Mouse (Mus musculus): ENCODE measurements at regions not wholly inside any gene's neighbourhood (a gene's known extent, or its start where the extent isn't known, plus 50 kb on each side); places are given as distances from the start of the nearest gene placed in this dataset.
A peak's percentile ranks its signal among the peaks of the same experiment; 100 is the strongest.

- Histone ChIP-seq H3K27me3 (0 out of 2 replicates have a peak, but pooled peaks cover 6% of the 10 kb centered on the region), H3K4me1 (peaks cover 46% of the 10 kb centered on the region), H3K4me3 (no peak overlapping the region), H3K27ac (peak overlapping the region; percentile 83), H3K36me3 (no peaks in the 10 kb centered on the region), H3K9ac (no peak overlapping the region; the same call in 1 of the 2 replicates), H3K4me2 (replicated peaks) (no peak overlapping the region), H3K9me3 (no peaks in the 10 kb centered on the region)
- WGBS: 14% methylated on average over 15 of the region's 15 CpGs
- no peak for ATAC-seq (ENCODE audit: insufficient number of reproducible peaks, insufficient read depth, low FRiP score, low TSS enrichment)
These were observed 58.7 kb upstream of the Pmepa1 start for GRCm38 (mm10) chr2:173334856-173335595.

GRCm38 (mm10) chr2:173335859-173336258 lies 59.5 kb upstream of the Pmepa1 start:
- 0 out of 2 replicates have a peak, but pooled peaks cover 6% of the 10 kb centered on the region for H3K27me3 ChIP-seq

GRCm38 (mm10) chr2:173337666-173338065 lies 61.3 kb upstream of the Pmepa1 start:
- Histone ChIP-seq H3K27ac (no peak overlapping the region), H3K4me1 (peaks cover 64% of the 10 kb centered on the region), H3K4me3 (no peak overlapping the region), H3K9ac (no peak overlapping the region), H3K36me3 (no peaks in the 10 kb centered on the region), H3K27me3 (0 out of 2 replicates have a peak, but pooled peaks cover 6% of the 10 kb centered on the region), H3K9me3 (no peaks in the 10 kb centered on the region), H3K4me2 (replicated peaks) (no peak overlapping the region)
- ATAC-seq (ENCODE audit: insufficient number of reproducible peaks, insufficient read depth, low FRiP score, low TSS enrichment): no peak
- WGBS: 57% methylated on average over 5 of the region's 5 CpGs

More at GRCm38 (mm10) chr2:173335859-173336258, 59.5 kb upstream of the Pmepa1 start:
- Histone ChIP-seq H3K4me3 (no peak overlapping the region), H3K4me1 (peaks cover 55% of the 10 kb centered on the region), H3K36me3 (no peaks in the 10 kb centered on the region), H3K9ac (no peak overlapping the region), H3K27ac (peak overlapping the region; percentile 83), H3K4me2 (replicated peaks) (peak overlapping the region; percentile 16; the same call in 1 of the 2 replicates), H3K9me3 (no peaks in the 10 kb centered on the region)
- WGBS: 16% methylated on average over 10 of the region's 10 CpGs
- no peak for ATAC-seq (ENCODE audit: insufficient number of reproducible peaks, insufficient read depth, low FRiP score, low TSS enrichment)

- Histone ChIP-seq H3K9me3 (no peaks in the 10 kb centered on the region), H3K4me2 (replicated peaks) (no peak overlapping the region), H3K36me3 (no peaks in the 10 kb centered on the region), H3K27ac (peak overlapping the region; percentile 80; the same call in 1 of the 2 replicates), H3K9ac (no peak overlapping the region; the same call in 1 of the 2 replicates), H3K4me1 (peaks cover 74% of the 10 kb centered on the region), H3K4me3 (no peak overlapping the region), H3K27me3 (0 out of 2 replicates have a peak, but pooled peaks cover 6% of the 10 kb centered on the region)
- ATAC-seq (ENCODE audit: insufficient number of reproducible peaks, insufficient read depth, low FRiP score, low TSS enrichment): no peak
- 35% methylated on average over 5 of the region's 5 CpGs for WGBS
These were observed 62.3 kb upstream of the Pmepa1 start for GRCm38 (mm10) chr2:173338671-173339070.

- peak overlapping the region; percentile 80 for H3K27ac ChIP-seq
- peaks cover 74% of the 10 kb centered on the region for H3K4me1 ChIP-seq
- 0 out of 2 replicates have a peak, but pooled peaks cover 5% of the 10 kb centered on the region for H3K27me3 ChIP-seq
- H3K9me3 ChIP-seq: no peaks in the 10 kb centered on the region; the same call in 1 of the 2 replicates
- ATAC-seq (ENCODE audit: insufficient number of reproducible peaks, insufficient read depth, low FRiP score, low TSS enrichment): no peak
- no peak overlapping the region for H3K4me3 ChIP-seq
- 60% methylated on average over 3 of the region's 3 CpGs for WGBS
- H3K4me2 ChIP-seq (replicated peaks): no peak overlapping the region
- no peak overlapping the region for H3K9ac ChIP-seq
- H3K36me3 ChIP-seq: no peaks in the 10 kb centered on the region
These were observed 62.9 kb upstream of the Pmepa1 start for GRCm38 (mm10) chr2:173339211-173339610.

- 0 out of 2 replicates have a peak, but pooled peaks cover 4% of the 10 kb centered on the region for H3K27me3 ChIP-seq
- peak overlapping the region; percentile 41 for H3K4me2 ChIP-seq (replicated peaks)
- peaks cover 65% of the 10 kb centered on the region for H3K4me1 ChIP-seq
- H3K27ac ChIP-seq: peak overlapping the region; percentile 80
- no peaks in the 10 kb centered on the region; the same call in 1 of the 2 replicates for H3K9me3 ChIP-seq
- no peaks in the 10 kb centered on the region for H3K36me3 ChIP-seq
- 0 out of 2 replicates have a peak overlapping the region, but pooled peaks have one; percentile 6 for H3K4me3 ChIP-seq
- H3K9ac ChIP-seq: peak overlapping the region; percentile 34
- ATAC-seq (ENCODE audit: insufficient number of reproducible peaks, insufficient read depth, low FRiP score, low TSS enrichment): peak; percentile 43; the same call in 1 of the 2 replicates
- 2% methylated on average over 26 of the region's 26 CpGs for WGBS
These were observed 63.8 kb upstream of the Pmepa1 start for GRCm38 (mm10) chr2:173340044-173340601.

- Histone ChIP-seq H3K4me2 (replicated peaks) (no peak overlapping the region), H3K36me3 (no peaks in the 10 kb centered on the region), H3K9ac (no peak overlapping the region), H3K27me3 (0 out of 2 replicates have a peak, but pooled peaks cover 4% of the 10 kb centered on the region), H3K9me3 (no peaks in the 10 kb centered on the region; the same call in 1 of the 2 replicates), H3K27ac (no peak overlapping the region), H3K4me1 (peaks cover 48% of the 10 kb centered on the region), H3K4me3 (no peak overlapping the region)
- 52% methylated on average over 16 of the region's 16 CpGs for WGBS
- no peak for ATAC-seq (ENCODE audit: insufficient number of reproducible peaks, insufficient read depth, low FRiP score, low TSS enrichment)
These were observed 66.4 kb upstream of the Pmepa1 start for GRCm38 (mm10) chr2:173342605-173343260.

- H3K4me3 ChIP-seq: no peak overlapping the region
- H3K36me3 ChIP-seq: no peaks in the 10 kb centered on the region
- no peak overlapping the region for H3K9ac ChIP-seq
- H3K9me3 ChIP-seq: no peaks in the 10 kb centered on the region; the same call in 1 of the 2 replicates
- WGBS: 74% methylated on average over 2 of the region's 2 CpGs
- peaks cover 44% of the 10 kb centered on the region for H3K4me1 ChIP-seq
- H3K27me3 ChIP-seq: 0 out of 2 replicates have a peak, but pooled peaks cover 4% of the 10 kb centered on the region
- H3K4me2 ChIP-seq (replicated peaks): no peak overlapping the region
- H3K27ac ChIP-seq: no peak overlapping the region
- ATAC-seq (ENCODE audit: insufficient number of reproducible peaks, insufficient read depth, low FRiP score, low TSS enrichment): no peak
These were observed 67.3 kb upstream of the Pmepa1 start for GRCm38 (mm10) chr2:173343665-173344064.

GRCm38 (mm10) chr2:173344221-173344620 lies 67.9 kb upstream of the Pmepa1 start:
- no peak for ATAC-seq (ENCODE audit: insufficient number of reproducible peaks, insufficient read depth, low FRiP score, low TSS enrichment)
- no peak overlapping the region for H3K27ac ChIP-seq
- no peak overlapping the region for H3K9ac ChIP-seq
- H3K4me3 ChIP-seq: no peak overlapping the region
- WGBS: 92% methylated on average over 5 of the region's 5 CpGs
- 0 out of 2 replicates have a peak, but pooled peaks cover 4% of the 10 kb centered on the region for H3K27me3 ChIP-seq
- peaks cover 39% of the 10 kb centered on the region for H3K4me1 ChIP-seq
- H3K4me2 ChIP-seq (replicated peaks): no peak overlapping the region
- no peaks in the 10 kb centered on the region; the same call in 1 of the 2 replicates for H3K9me3 ChIP-seq
- no peaks in the 10 kb centered on the region for H3K36me3 ChIP-seq

GRCm38 (mm10) chr2:173347341-173347740 lies 71.0 kb upstream of the Pmepa1 start:
- no peaks in the 10 kb centered on the region for H3K36me3 ChIP-seq
- no peak overlapping the region for H3K27ac ChIP-seq
- no peak for ATAC-seq (ENCODE audit: insufficient number of reproducible peaks, insufficient read depth, low FRiP score, low TSS enrichment)
- no peaks in the 10 kb centered on the region; the same call in 1 of the 2 replicates for H3K9me3 ChIP-seq
- no peak overlapping the region for H3K4me2 ChIP-seq (replicated peaks)
- H3K9ac ChIP-seq: no peak overlapping the region
- 0 out of 2 replicates have a peak, but pooled peaks cover 4% of the 10 kb centered on the region for H3K27me3 ChIP-seq
- 74% methylated on average over 11 of the region's 11 CpGs for WGBS
- H3K4me1 ChIP-seq: peaks cover 39% of the 10 kb centered on the region
- no peak overlapping the region for H3K4me3 ChIP-seq

- 86% methylated on average over 3 of the region's 3 CpGs for WGBS
- no peak overlapping the region for H3K27ac ChIP-seq
- H3K36me3 ChIP-seq: no peaks in the 10 kb centered on the region
- no peak for ATAC-seq (ENCODE audit: insufficient number of reproducible peaks, insufficient read depth, low FRiP score, low TSS enrichment)
- no peak overlapping the region for H3K9ac ChIP-seq
- no peak overlapping the region for H3K4me2 ChIP-seq (replicated peaks)
- no peaks in the 10 kb centered on the region; the same call in 1 of the 2 replicates for H3K9me3 ChIP-seq
- H3K4me1 ChIP-seq: peaks cover 38% of the 10 kb centered on the region
- no peak overlapping the region for H3K4me3 ChIP-seq
- 0 out of 2 replicates have a peak, but pooled peaks cover 3% of the 10 kb centered on the region for H3K27me3 ChIP-seq
These were observed 72.4 kb upstream of the Pmepa1 start for GRCm38 (mm10) chr2:173348757-173349156.
